Mouse (Mus musculus): ENCODE results near the gene Lrrn1. TPM values are rescaled to one million over a fixed set of nuclear protein-coding genes. Genes with fewer than 3 reads are reported as not detected.

Gene Lrrn1
- polyA plus RNA-seq, 1 experiment, result 6.1 TPM

DNA sequence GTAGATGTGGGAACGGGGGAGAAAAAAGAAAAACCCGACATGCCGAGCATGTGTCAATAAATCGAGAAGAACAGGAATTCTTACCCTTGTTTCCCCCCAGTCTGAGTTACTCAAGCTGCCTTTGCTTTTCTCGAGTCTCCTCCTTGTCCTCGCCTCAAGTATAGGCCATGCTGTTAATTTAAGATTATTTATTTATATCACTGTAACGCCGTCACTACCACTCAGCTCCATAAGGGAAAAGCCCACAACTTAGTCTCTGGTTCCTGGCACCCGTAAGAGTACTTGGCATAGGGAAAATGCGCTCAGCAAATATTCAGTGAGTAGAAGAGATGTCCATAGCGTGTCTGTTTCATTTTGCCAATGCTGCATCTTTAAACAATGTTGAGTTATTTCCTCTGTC lies 11.7 kb downstream of the Lrrn1 start:
- H3K79me3 ChIP-seq (ENCODE audit: low read depth), result no peaks in the 10 kb centered on the region
- no peak overlapping the region for H3ac ChIP-seq (ENCODE audit: control insufficient read depth, insufficient read length, low read depth)
- H3K79me2 ChIP-seq (ENCODE audit: control insufficient read depth, insufficient read depth), result no peaks in the 10 kb centered on the region
- no peak overlapping the region for H3K4me3 ChIP-seq (ENCODE audit: insufficient read depth, poor library complexity, severe bottlenecking)
- H3K27me3 ChIP-seq (ENCODE audit: control insufficient read depth, insufficient read depth, insufficient read length), result no peaks in the 10 kb centered on the region
- TF ChIP-seq MAX (IDR thresholded peaks at IDR 0.05) (no peak), MYOD1 (IDR thresholded peaks at IDR 0.05; ENCODE audit: control insufficient read depth, insufficient read length, low read depth) (no peak), USF1 (IDR thresholded peaks at IDR 0.05; ENCODE audit: low read depth) (no peak), MYOG (IDR thresholded peaks at IDR 0.05; ENCODE audit: control insufficient read depth, extremely low read depth, insufficient read length) (no peak), CTCF (IDR thresholded peaks at IDR 0.05; ENCODE audit: control insufficient read depth, insufficient read depth, insufficient read length) (no peak), FOSL1 (IDR thresholded peaks at IDR 0.05; ENCODE audit: insufficient read depth, low read length, poor library complexity, severe bottlenecking) (no peak), CEBPB (IDR thresholded peaks at IDR 0.05; ENCODE audit: low read depth) (no peak)
- H3K36me3 ChIP-seq (ENCODE audit: control insufficient read depth, insufficient read depth), result no peaks in the 10 kb centered on the region

DNA sequence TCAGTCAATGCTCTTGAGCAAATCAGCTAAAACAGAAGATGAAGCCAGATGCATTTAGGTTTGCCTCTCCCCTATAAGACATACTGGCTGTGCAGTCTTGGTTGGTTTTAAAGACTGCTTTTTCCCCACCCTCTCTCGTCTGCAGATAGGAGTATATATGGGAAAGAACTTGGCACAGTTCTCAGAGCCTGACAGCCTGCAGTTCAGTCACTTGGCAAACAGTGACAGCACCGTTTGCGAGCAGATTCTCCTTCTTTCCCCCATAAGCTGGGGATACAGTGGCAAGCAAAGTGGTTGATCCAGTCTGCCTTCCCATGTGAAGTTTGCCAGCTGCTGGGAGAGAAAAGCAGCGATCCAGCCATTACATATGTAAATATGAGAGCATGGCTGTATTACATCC lies 12.3 kb downstream of the Lrrn1 start:
- no peaks in the 10 kb centered on the region for H3K79me3 ChIP-seq (ENCODE audit: low read depth)
- no peaks in the 10 kb centered on the region for H3K79me2 ChIP-seq (ENCODE audit: control insufficient read depth, insufficient read depth)
- no peak overlapping the region for H3ac ChIP-seq (ENCODE audit: control insufficient read depth, insufficient read length, low read depth)
- H3K36me3 ChIP-seq (ENCODE audit: control insufficient read depth, insufficient read depth), result no peaks in the 10 kb centered on the region
- no peak overlapping the region for H3K4me3 ChIP-seq (ENCODE audit: insufficient read depth, poor library complexity, severe bottlenecking)
- H3K27me3 ChIP-seq (ENCODE audit: control insufficient read depth, insufficient read depth, insufficient read length), result no peaks in the 10 kb centered on the region
- TF ChIP-seq FOSL1 (IDR thresholded peaks at IDR 0.05; ENCODE audit: insufficient read depth, low read length, poor library complexity, severe bottlenecking) (no peak), MYOG (IDR thresholded peaks at IDR 0.05; ENCODE audit: control insufficient read depth, extremely low read depth, insufficient read length) (no peak), MYOD1 (IDR thresholded peaks at IDR 0.05; ENCODE audit: control insufficient read depth, insufficient read length, low read depth) (no peak), MAX (IDR thresholded peaks at IDR 0.05) (no peak), USF1 (IDR thresholded peaks at IDR 0.05; ENCODE audit: low read depth) (no peak), CEBPB (IDR thresholded peaks at IDR 0.05; ENCODE audit: low read depth) (no peak), CTCF (IDR thresholded peaks at IDR 0.05; ENCODE audit: control insufficient read depth, insufficient read depth, insufficient read length) (no peak)

DNA sequence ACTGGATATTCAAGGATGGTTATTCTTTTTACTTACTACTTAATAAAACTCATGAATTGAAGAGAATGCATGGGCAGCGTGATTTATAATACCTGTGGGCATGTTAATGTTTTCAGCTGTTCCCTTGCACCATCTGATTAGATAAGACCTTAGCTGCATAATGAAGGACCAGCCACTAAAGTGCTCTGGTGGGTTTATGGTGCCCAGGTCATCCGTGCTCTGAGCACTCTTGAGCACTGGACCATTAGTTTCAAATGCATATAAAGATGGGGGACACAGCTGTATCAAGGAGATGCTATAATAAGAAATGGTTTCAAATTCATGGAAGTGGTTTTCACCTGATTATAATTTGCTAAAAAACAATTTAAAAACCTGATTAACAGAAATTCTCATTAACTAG lies 16.7 kb downstream of the Lrrn1 start:
- Histone ChIP-seq H3K4me3 (ENCODE audit: insufficient read depth, poor library complexity, severe bottlenecking) (no peak overlapping the region), H3K79me3 (ENCODE audit: low read depth) (no peaks in the 10 kb centered on the region), H3ac (ENCODE audit: control insufficient read depth, insufficient read length, low read depth) (no peak overlapping the region), H3K79me2 (ENCODE audit: control insufficient read depth, insufficient read depth) (no peaks in the 10 kb centered on the region), H3K36me3 (ENCODE audit: control insufficient read depth, insufficient read depth) (no peaks in the 10 kb centered on the region), H3K27me3 (ENCODE audit: control insufficient read depth, insufficient read depth, insufficient read length) (no peaks in the 10 kb centered on the region)
- TF ChIP-seq MAX (IDR thresholded peaks at IDR 0.05) (no peak), MYOD1 (IDR thresholded peaks at IDR 0.05; ENCODE audit: control insufficient read depth, insufficient read length, low read depth) (peak; percentile 7), FOSL1 (IDR thresholded peaks at IDR 0.05; ENCODE audit: insufficient read depth, low read length, poor library complexity, severe bottlenecking) (no peak)

DNA sequence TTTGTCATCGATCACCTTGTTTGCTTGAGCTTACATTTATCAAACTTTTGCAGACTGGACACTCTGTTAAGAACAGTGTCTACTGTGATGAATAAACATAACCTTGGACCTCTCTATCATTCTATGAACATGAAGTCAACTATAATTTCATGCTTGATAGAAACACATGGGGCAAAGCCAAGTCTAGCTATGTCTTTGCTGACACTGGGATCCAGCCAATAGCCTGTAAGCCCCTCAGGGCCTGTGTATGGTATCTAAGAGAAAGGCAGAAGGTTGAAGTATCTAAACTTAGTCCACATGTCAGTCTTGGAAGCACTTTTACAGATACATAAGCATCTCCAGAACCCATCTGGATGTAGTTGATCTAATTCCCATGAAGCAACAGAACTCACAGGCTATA lies 22.9 kb downstream of the Lrrn1 start:
- no peak overlapping the region for H3ac ChIP-seq (ENCODE audit: control insufficient read depth, insufficient read length, low read depth)
- H3K79me3 ChIP-seq (ENCODE audit: low read depth), result no peaks in the 10 kb centered on the region
- H3K36me3 ChIP-seq (ENCODE audit: control insufficient read depth, insufficient read depth), result no peaks in the 10 kb centered on the region
- H3K79me2 ChIP-seq (ENCODE audit: control insufficient read depth, insufficient read depth), result no peaks in the 10 kb centered on the region
- TF ChIP-seq MYOG (IDR thresholded peaks at IDR 0.05; ENCODE audit: control insufficient read depth, extremely low read depth, insufficient read length), result no peak
- TF ChIP-seq USF1 (IDR thresholded peaks at IDR 0.05; ENCODE audit: low read depth), result no peak
- no peak for TF ChIP-seq CTCF (IDR thresholded peaks at IDR 0.05; ENCODE audit: control insufficient read depth, insufficient read depth, insufficient read length)
- no peak for TF ChIP-seq FOSL1 (IDR thresholded peaks at IDR 0.05; ENCODE audit: insufficient read depth, low read length, poor library complexity, severe bottlenecking)
- no peak for TF ChIP-seq MYOD1 (IDR thresholded peaks at IDR 0.05; ENCODE audit: control insufficient read depth, insufficient read length, low read depth)
- TF ChIP-seq CEBPB (IDR thresholded peaks at IDR 0.05; ENCODE audit: low read depth), result no peak
- TF ChIP-seq MAX (IDR thresholded peaks at IDR 0.05), result no peak
- no peak overlapping the region for H3K4me3 ChIP-seq (ENCODE audit: insufficient read depth, poor library complexity, severe bottlenecking)
- H3K27me3 ChIP-seq (ENCODE audit: control insufficient read depth, insufficient read depth, insufficient read length), result no peaks in the 10 kb centered on the region

DNA sequence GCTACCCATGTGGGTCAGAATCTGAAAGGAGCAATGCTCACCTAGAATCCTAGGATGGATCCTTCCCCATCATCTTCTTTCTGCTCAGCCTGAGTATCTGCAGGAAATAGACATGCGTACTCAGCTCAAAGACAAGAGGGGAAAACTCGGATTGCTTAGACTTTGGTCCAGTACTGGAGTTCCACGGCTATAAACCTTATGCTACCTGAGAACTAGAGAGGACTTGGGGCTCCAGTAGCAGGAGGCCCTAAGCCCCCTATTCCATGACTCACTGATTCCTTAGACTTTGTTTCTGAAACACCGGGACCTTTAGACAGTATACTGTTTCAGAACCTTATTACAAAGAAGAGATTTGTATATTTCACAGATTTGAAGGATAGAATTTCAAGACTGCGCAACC lies 25.8 kb downstream of the Lrrn1 start:
- Histone ChIP-seq H3K4me3 (ENCODE audit: insufficient read depth, poor library complexity, severe bottlenecking) (no peak overlapping the region), H3K79me3 (ENCODE audit: low read depth) (no peaks in the 10 kb centered on the region), H3K36me3 (ENCODE audit: control insufficient read depth, insufficient read depth) (no peaks in the 10 kb centered on the region), H3ac (ENCODE audit: control insufficient read depth, insufficient read length, low read depth) (no peak overlapping the region), H3K79me2 (ENCODE audit: control insufficient read depth, insufficient read depth) (no peaks in the 10 kb centered on the region), H3K27me3 (ENCODE audit: control insufficient read depth, insufficient read depth, insufficient read length) (no peaks in the 10 kb centered on the region)
- TF ChIP-seq CEBPB (IDR thresholded peaks at IDR 0.05; ENCODE audit: low read depth), result no peak

DNA sequence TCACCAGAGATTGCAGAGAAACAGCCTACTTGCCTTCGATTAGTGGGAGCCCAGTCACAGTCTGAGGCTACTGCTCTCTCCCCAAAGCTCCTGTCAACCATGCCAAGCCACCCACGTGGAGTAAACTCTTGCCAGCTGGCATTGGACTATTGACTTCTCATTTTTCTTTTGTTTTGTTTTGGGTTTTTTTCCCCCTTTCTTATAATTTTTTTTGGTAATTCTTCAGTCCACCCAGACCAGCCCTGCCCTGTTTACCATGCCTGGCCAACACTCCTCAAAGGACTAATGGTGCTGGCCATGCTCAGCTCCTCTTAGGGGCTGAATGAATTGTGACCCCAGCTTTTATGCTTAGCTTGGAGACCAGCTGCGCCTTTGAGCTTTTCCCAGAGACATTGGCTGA lies 27.4 kb downstream of the Lrrn1 start:
- H3K27me3 ChIP-seq (ENCODE audit: control insufficient read depth, insufficient read depth, insufficient read length), result no peaks in the 10 kb centered on the region
- H3K36me3 ChIP-seq (ENCODE audit: control insufficient read depth, insufficient read depth), result no peaks in the 10 kb centered on the region
- TF ChIP-seq CTCF (IDR thresholded peaks at IDR 0.05; ENCODE audit: control insufficient read depth, insufficient read depth, insufficient read length) (no peak), FOSL1 (IDR thresholded peaks at IDR 0.05; ENCODE audit: insufficient read depth, low read length, poor library complexity, severe bottlenecking) (no peak), MYOD1 (IDR thresholded peaks at IDR 0.05; ENCODE audit: control insufficient read depth, insufficient read length, low read depth) (no peak), CEBPB (IDR thresholded peaks at IDR 0.05; ENCODE audit: low read depth) (no peak), MYOG (IDR thresholded peaks at IDR 0.05; ENCODE audit: control insufficient read depth, extremely low read depth, insufficient read length) (no peak), MAX (IDR thresholded peaks at IDR 0.05) (no peak), USF1 (IDR thresholded peaks at IDR 0.05; ENCODE audit: low read depth) (no peak)
- no peak overlapping the region for H3ac ChIP-seq (ENCODE audit: control insufficient read depth, insufficient read length, low read depth)
- H3K79me3 ChIP-seq (ENCODE audit: low read depth), result peaks cover 2% of the 10 kb centered on the region
- no peak overlapping the region for H3K4me3 ChIP-seq (ENCODE audit: insufficient read depth, poor library complexity, severe bottlenecking)
- H3K79me2 ChIP-seq (ENCODE audit: control insufficient read depth, insufficient read depth), result no peaks in the 10 kb centered on the region

Data from C2C12 (cell line).